Mouse (Mus musculus) neural tube, embryonic 10.5 days (tissue): Measurements from ENCODE around the gene Kalrn.

Source experiments
- DNase-seq: peaks from one replicate; pipeline ENCODE4 v3.0.0-alpha.2; 2017; ENCODE audit warnings: low spot score; ENCODE audit errors: extremely low spot score

Gene Kalrn

DNA sequence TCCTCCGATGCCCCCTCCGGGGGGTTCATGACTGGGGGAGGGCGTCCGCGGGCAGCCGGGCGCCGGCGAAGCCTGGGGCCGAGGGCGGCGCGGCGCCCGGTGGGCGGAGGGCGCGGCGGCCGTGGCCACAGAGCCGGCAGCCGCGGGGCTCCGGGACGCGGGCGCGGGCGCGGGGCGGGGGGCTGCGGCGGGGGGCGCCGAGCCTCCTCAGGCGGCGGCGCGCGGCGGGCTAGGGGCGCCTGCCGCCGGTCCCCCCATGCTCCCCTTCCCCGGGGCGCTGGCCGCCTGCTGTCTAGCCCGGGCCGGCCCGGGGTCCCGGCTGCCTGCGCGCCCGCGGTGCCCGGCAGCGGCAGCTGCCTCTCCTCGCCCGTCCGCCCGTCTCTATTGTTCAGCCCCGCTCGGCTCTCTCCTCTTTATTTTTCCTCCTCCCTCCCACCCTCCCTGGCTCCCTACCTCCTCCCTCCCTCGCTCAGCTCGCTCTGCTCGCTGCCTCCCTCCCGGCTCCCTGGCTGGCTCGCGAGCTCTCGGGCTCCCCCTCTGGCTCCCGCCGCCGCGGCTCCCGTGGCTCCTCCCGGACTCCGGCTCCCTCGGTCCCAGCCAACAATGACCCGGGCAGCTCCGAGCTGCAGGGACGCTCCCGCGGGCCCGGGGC lies at the start of gene Kalrn:
TSS of gene Kalrn (minus strand) at position 382 of the 652 bp plus-strand sequence.
- peak; percentile 92 for DNase-seq

DNA sequence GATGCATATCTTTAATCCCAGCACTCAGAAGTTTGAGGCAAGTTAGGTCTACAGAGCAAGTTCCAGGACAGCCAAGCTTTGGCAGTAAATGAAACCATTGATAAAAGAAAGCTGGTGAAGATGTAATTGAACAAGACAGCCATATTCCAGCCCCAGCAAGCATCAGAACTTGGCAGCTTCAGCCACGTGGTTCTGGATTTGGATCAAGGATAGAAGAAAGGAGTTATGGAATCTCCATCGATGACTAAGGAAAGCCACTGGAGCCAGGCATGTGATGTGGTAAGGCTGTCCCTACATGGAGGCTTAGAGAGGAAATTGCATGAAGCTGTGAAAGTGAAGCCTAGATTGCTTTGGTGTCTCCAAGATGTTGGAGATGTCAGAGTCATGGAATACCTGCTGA lies 40.7 kb upstream of the Kalrn start:
- DNase-seq: no peak

DNA sequence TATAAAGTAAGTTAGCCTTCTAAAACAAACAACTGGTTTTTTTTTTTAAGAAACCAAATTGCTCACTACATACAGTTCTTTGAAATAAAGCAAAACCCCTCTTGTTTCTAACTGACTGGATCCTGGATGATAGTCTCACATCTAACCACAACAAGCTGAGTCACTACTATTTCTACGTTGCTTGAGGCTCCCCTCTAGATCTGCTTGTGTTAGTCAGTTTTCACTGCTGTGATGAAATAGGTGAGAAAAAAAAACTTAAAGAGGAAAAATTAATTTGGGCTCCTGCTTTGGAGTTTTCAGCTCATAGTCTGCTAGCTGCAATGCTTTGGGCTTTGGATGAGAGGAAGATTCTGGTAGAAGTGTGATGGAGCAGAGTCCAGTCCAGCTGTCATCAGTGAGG lies 36.8 kb upstream of the Kalrn start:
- DNase-seq: no peak

DNA sequence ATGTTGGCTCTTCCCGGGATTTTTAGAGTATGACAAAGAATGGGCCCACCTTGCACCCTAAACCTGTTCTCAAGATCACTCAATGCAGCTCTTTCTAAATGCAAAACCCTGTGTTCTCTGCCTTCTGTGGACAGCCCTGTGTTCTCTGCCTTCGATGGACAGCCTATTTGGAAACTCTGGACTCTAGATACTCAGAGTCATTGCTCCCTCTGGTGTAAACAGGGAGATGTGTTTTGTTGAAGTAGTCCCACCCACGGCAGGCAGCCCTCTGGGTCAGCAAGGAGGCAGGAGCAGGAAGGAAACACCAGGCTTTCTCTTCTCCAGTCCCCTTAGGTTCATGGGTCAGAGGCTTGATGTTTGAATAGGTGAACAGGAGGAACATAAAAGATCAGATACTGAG lies 32.3 kb upstream of the Kalrn start:
- peak; percentile 25 for DNase-seq

DNA sequence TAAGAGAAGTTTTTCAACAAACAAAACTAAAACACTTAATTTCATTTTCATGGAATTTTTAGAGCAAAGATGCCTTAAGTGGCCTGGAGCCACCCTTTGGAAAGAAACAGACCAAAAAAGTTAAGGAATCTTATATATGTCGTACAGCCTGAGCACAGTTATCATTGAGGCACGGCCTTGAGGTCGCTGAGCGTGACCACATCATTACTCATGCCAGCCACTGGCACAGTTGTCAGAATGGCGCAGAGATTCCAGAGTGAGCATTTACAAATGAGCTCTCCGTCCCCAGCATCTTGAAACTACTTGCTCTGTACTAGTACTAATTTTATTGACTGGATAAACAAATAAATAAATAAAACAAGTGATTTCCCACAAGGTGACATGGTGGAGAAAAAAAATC lies 30.5 kb upstream of the Kalrn start:
- no peak for DNase-seq

DNA sequence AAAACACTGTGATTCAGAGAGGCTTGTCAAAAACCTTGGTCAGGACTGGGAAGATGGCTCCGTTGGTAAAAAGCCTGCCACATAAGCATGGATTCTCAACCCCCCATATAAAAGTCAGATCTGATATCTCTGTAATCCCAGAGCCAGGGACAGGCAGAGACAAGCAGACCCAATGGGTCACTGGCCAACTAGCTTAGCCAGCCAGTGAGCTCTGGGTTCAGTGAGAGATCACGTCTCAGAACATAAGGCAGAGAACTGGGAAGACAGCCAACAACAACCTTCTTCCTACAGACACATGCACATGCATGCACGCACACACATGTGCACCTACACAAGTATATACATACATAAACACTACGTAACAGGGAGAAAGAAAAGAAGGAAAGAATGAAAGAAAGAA lies 29.7 kb upstream of the Kalrn start:
- no peak for DNase-seq

DNA sequence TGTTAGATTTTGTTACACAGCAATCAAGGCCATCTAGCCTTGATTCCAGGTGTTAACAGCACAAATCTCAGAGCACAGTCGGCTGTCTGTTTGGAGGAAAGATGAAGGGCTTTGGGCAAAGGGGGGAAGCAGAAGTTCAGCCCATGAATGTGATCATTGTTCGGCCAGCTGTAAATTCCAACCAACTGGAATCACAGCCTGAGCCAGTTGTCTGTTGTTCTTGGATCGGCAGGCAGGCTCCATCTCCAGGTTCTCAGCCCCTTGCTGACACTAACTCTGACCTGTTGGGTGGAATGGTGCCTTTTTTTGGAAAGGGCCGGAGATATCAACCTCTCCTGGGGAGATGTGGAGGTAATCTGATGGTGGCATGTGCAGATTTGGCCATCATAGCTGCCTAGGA lies 28.6 kb upstream of the Kalrn start:
- DNase-seq: no peak

DNA sequence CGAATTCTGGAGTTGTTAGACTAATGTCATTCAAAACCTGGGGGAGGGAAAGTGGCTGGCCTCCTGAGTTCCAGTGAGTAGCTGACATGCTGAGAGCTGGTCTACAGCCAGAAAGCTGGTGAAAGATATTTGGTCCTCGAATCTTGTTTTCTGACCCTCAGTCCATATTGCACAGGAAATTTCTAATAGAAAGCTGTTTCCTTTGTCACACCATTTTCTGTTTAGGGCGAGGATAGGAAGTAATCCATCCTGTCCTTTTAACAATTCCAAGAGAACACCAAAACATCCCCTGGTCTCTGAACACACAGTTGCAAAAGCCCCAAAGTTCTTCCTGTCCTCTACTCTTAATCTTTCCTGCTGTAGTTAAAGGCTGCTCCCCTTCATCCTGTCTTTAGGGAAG lies 22.0 kb upstream of the Kalrn start:
- peak; percentile 9 for DNase-seq

DNA sequence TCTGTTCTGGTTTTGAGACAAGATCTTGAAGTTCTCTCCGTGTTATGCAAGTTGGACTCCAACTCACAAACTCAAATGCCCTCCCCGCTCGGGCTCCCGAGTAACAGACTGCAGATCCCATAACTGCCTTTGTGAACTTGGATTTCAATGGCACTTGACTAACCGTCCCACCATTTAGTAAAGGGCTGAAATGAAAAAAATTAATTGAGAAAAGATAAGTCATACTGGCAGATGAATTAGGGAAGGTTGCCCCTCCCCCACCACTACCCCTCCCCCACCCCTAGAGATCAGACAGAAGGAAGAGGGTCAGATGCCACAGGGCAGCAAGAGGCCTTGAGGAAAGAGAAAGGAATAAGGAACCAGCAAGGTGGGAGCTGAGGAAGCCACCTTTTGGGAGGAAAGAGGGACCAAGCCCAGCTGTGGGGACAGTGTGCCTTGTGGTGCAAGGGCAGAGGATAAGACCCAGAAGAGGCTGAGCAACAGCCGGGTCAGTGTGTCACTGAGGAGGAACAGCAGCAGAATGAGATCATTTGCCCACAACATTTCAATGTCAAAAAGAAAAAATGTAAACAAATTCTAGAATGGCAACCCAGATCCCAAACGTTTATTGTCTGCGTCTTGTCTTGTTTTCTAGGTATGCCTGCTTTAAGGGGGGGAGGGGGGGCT lies 21.4 kb upstream of the Kalrn start:
- no peak for DNase-seq

DNA sequence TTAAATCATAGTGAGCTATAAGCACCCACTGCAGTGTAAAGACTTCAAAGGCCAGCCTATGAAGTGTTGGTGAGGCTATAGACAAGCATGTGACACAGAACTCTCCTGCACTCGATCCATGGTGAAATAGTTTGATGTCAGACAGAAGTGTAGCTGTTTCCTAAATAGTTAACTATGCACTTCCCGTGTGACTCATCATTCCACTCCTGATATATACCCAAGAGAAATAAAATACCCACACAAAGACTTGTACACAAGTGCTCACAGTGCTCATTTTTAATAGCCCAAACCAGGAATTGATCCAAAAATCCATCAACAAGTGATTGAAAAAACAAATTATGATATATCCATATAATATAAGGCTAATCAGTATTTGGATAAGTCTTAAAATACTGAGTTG lies 19.4 kb upstream of the Kalrn start:
- DNase-seq: no peak

DNA sequence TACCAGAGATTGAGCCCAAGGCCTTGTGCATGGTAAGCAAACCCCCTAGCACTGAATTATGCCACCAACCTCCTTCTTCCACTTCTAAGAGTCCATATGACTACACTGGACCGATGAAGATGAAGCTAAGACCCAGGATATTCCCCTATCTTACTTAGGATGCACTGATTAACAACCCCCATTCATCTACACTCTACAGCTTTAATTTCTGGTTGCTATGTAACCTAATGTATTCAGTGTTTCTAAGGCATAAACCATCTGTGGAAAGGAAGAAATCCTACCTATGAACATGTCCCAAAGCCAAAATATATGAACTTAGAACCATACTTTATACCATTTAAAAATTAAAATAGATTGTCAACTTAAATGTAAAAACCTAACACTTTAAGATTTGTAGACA lies 18.6 kb upstream of the Kalrn start:
- no peak for DNase-seq

DNA sequence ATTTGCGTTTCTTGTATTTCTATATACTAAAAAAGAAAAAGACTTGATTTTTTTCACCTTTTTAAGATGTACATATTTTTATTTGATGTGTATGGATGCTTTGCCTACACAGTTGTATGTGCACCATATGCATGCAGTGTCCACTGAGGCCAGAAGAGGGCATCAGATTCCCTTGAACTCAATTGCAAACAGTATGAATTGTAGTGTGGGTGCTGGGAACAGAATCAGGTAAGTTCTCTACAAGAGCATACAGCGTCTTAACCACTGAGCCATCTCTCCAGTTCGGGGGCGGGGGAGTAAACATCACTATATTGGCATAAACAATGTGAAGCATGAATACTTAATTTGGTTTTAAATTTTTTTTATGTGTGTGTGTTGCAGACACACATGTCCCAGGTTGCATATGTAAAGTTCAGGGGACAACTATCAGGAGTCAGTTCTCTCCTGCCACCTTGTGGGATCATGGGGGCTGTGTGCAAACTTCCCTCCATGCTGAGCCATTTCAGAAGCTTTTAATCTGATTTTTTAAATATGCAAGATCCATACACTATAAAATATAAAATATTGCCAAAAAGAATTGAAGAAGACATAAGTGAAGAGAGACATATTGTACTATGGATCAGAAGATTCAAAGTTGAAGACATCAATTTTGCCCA lies 6.5 kb upstream of the Kalrn start:
- DNase-seq: no peak

DNA sequence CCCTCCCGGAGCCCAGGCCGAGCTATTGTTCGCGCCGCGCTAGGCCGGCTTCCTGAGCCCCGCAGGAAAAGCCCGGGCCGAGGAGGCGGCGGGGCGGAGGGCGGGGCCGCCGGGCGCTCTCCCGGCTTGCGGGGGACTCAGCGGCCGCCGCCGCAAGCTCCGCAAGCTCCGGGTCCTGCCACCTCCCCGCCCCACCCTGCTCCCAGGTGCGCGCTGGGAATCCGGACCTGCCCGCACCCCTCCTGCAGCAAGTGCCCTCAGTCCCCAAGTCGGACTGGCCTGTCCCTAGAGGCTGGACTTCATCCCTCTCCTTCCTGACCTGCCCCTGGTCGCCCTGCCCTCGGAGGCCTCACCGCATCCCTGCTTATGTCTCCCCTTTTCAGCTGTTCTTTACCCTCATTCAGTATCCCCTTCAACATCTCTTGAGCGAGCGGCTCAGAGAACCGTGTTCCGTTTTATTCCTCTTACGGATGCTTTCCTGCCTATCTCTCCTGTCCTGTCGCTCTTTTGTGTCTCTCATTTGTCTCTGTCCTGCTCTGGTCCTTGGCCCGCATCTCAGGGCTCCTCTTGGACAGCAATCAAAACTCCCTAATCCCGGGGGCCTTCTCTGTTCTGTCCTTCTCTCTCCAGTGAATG lies 642 bp upstream of the Kalrn start:
- DNase-seq: peak; percentile 82

DNA sequence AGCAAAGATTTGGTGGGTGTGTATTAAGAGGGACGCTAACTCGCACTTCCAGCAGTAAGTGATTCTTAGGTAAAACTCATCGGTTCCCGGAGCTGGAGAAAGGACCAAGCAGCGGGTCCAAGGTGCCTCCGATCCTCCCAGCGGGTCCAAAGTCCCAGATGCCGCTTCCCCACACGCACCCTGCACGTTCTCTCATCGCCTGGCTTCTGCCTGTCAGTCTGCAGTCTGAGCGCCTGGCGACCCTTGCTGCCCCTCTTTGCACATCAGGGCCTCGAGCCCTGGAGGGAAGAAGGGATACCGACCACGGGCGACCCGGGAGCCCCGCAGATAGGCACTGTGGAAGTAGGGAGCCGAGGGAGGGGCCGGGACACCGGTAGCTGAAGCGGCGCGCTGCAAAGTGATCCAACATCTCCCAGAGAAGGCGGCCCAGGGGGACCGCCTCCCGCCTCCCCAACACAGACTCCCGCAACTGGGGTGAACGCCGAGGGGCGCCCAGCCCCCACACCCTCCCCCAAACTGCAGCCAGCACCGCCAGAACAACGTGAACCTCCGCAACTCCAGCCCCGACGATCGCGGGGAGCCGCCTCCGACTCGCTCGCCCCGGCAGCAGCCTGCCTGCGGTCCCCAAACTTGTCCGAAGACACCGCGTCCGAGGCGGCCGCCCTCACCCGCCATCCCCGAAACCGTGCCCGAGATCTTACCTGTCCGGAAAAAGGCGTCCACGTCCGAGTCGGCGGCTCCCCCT lies 754 bp downstream of the Kalrn start:
- DNase-seq: peak; percentile 75

DNA sequence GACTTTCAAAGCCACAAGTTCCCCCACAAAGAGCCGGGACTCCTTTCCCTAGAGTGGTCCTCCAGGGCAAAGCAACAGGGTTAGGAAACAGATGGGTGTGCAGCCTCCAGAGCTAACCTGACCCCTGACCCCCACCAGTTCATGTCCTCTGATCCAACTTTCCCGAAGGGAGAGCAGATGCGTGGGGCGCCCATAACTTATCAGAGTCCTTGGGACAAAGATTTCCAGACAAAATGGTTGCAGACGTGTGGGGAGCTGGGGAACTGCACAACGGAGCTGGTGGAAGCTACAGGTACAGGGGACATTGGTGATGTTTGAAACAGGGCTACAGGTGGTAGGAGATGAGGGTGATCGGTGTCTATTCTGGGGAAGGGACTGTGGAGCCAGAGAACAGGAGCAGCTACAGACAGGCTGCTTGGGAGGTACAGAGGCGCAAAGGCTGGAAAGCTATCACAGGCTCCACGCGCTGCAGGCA lies 1.4 kb downstream of the Kalrn start:
- peak; percentile 70 for DNase-seq

DNA sequence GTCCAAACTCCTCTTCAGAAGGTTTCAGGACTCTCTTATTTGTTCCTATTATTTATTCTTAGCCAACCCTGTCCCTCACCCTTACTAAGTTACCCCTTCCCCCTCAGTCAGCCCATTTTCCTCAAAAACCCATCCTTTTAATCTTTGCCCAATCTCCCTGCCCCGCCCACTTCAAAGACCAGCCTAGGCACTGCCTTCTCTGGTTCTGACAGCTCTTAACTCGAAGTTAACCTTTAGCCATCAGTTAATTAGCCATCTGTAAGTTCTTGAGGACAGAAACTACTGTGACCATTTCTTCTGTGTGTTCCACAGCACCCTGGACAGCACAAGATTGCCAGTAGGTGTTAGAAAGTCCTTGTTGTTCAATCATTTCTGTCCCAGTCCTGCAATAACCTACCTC lies 3.4 kb downstream of the Kalrn start:
- DNase-seq: no peak

DNA sequence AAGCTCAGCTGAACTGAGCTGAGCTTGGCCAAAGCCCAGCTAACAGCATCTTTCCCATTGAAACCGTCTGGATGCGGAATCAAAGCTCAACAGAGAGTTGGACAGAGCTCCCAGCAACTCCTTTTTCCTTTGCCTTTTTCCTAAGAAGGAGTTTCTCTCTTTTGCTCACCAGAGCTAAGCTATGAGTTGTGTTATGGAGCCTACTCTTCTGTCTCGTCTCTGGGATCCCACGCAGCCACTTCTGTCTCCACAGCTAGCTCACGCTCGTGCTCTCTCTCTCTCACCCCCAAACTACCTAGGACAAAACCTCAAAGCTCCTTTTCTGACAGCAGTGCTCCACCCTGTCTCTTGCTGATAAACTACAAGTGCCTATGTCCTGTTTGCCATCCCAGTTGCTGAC lies 4.5 kb downstream of the Kalrn start:
- no peak for DNase-seq

DNA sequence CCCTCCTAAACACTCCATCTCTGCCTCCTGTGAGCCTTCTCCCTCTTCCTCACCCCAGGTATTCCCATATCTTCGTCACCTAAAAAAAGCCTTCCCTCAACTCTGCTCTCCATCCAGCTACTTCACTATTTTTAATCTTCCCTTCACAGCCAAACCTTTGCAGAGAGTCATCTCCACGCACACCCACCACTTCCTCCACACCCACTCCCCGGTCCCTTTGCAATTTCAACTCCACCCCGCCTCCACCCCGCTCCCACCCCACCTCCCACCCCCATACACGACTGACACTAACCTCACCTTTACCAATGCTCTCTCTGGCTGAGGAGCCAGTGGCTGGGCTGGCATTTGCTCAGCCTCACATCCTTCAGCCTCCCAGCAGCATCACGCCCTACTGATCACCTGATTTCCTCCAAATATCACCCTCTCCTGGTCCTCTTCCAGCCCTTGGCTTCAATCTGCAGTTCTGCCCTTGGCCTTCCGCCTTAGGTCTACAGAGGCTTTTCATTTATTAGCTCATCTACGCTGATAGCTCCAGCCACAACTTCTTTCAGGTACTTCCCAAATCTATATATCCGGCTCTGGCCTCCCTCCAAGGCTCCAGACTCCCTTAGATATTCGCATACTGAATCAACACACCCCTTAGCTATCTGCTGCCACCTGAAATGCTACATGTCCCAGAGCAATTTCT lies 9.6 kb downstream of the Kalrn start:
- DNase-seq: no peak

DNA sequence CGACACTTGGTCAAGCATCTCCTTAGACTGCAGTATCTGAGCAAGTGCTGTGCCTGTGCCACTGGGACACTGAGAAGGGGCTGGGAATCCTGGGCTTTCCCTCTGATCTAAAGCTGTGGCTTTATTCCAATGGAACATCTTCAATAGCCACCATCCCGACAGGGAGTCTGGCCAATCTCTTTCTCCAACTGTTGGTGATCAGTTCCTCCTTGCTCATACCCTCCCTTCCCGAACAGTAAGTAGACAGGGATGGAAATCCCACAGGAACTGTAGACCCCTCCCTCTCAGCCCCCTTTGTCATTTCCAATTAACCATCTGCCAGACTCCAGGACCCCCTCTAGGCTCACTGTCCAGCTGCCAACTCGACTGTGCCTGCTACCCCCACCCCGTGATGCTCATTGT lies 11.6 kb downstream of the Kalrn start:
- DNase-seq: peak; percentile 30

DNA sequence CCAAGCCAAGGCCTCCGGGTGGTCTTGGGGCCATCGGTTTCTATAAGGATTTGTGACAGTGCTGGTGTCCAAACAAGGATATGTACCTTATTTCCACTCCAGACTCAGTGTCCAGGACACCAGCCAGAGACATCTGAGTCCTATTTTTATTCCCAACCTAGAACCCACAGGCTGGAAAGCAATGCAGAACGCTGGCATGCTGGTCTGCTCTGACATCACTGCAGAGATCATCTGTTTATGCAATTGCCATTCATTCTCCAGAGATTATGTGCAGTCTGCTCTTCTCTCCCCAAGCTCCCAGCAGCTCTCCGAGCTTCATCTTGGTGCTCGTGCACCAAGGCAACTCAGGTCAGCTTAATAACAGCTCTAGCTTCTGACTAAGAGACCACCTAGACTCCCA lies 12.5 kb downstream of the Kalrn start:
- peak; percentile 12 for DNase-seq

DNA sequence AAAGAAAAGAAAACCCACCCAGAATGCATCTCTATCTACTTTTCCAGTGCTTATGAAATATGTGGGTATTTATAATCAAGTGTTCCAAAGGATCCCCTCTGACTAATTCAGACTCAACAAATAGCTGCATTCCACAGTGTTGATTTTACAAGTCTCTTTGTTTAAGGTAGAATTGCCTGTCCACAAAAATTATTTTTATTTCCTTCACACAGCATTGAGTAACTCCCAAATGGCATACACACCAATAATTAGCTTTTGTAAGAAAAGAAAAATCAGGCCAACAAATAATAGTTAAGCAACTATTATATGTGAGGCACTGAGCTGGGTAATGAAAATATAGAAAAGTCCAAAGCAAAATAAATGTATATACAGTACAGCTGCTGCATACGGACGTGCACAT lies 12.9 kb downstream of the Kalrn start:
- no peak for DNase-seq
